Mouse (Mus musculus) adrenal gland, postnatal 10 days (tissue): Measurements from ENCODE around the gene Ubr1. TPM values are rescaled to one million over a fixed set of nuclear protein-coding genes. Genes with fewer than 3 reads are reported as not detected.
"Not testable (repeated sequence)": the region's sequence is repeated elsewhere in the genome, so short reads cannot be mapped to it uniquely, and the experiment has no call there.

Experiments used
- DNase-seq: peaks from one replicate; pipeline ENCODE4 v3.0.0; 2021; ENCODE audit warnings: mixed read lengths
- long read RNA-seq, 2 experiments: library from polyadenylated mRNA; stranded (forward); transcript quantifications; one replicate each; pipeline ENCODE4 v2.0.0; 2021
- total RNA-seq, 2 experiments: library from RNA; stranded (reverse); gene quantifications; 2 replicates each; pipeline ENCODE4 v1.2.3; 2021

The Ubr1 gene
- 10 to 100 TPM; 25.0 to 31.9 TPM for total RNA-seq
- long read RNA-seq, experiment 1, partial matches to known transcripts: 10 of 12 reads
- long read RNA-seq, experiment 1, other reads (novel, unspliced or antisense): 2 of 12 reads
- long read RNA-seq, experiment 2, partial matches to known transcripts: 2 of 6 reads
- long read RNA-seq, experiment 2, other reads (novel, unspliced or antisense): 4 of 6 reads

DNA sequence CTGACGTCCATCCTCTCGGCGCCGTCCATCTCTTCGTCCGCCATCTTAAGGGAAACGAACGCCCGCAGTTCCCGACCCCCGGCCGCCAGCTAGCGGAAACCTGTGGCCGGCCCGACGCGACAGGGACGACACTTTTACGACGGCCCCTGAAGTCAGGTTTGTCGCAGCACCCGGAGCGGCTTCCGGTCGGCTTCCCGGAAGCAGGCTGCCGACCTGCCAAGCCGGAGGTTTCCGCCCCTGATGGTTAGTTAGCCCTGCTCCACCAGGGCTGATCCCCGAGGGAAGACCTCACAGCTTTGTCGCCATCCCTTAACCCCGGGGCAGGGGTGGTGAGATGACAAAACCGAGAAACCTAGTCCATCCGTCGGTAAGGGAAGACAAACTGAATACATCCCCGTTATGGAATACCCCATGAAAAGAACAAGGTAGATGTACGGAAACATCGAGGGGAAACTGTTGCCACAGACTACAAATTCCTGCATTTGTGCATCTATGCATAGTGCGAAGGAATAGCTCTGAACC lies at the start of gene Ubr1:
Ubr1 (minus strand) TSS at position 157 of the 522 bp plus-strand sequence.
- peak; percentile 90 for DNase-seq

DNA sequence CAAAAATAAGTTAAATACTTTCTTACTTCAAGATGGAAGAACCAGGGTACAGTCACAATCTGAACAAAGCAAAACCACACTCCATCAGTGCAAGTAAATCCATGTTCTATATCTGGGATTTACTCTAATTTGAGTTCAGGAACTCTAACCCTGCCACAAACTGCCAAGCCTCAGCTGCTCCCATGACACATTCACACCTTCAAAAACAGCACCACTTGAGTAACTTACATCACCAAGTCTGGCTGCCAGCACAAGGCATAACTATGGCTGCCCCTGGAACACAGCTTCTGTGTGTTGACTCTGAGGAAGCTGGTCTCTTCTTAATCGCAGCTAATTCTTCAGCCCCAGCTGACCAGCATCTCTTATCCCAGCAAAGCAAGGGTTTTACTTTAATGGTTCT lies 46.6 kb upstream of the Ubr1 start:
- no peak for DNase-seq

DNA sequence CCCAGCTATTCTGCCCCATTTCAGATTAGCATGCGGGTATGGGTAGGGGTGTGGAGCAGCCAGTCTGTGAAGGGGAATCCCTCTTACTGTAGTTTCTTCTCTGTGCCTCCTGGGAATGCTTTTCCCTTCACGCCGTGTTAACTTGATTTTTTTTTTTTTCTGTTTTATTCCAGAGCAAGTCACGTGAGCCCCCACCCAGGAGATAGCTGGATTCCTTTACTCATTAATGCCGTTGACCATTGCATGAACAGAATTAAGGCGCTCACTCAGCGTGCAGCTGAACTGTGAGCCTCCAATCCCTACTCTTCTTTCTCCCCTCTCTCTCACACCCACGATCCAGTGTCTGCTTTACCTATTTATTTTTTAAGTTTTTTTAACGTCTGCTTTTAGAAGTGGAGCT lies 45.7 kb upstream of the Ubr1 start:
- DNase-seq: no peak

GRCm38 (mm10) chr2:121015507-121015906 lies 45.0 kb upstream of the Ubr1 start:
- DNase-seq: no peak

DNA sequence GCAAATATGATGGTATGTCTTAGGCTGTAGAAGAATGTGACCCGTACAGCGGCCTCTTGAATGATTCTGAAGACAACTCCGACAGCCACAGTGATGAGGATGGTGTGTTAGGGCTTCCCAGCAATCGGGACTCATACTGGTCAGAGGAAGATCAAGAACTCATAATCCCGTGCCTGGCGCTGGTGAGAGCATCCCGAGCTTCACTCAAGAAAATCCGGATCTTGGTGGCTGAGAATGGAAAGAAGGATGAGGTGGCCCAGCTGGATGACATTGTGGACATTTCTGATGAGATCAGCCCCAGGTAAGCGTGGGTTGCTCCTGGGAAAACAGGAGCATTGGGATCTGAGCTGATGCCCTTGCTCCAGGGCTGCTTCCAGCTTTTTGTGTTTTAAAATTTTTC lies 42.2 kb upstream of the Ubr1 start:
- DNase-seq: no peak

- DNase-seq: no peak
Observed at GRCm38 (mm10) chr2:121009071-121009677, 38.7 kb upstream of the Ubr1 start.

DNA sequence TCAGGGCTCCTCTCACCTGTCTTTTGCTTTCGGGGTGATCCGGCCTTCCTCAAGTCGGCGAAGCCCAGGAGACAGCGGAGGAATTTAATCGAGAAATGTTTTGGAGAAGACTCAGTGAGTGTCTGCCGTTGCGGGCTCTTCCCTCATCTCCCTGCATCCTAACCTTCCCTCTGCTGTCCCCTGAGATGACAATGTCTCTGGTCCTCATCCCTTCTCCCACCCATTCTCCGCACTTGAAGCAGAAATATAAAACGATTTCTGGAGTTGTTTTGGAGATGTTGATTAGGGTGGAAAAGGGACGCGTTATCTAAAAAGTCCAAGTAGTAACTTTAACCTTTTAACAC lies 38.1 kb upstream of the Ubr1 start:
- no peak for DNase-seq

- DNase-seq: peak; percentile 97
Observed at GRCm38 (mm10) chr2:121007925-121008663, 37.6 kb upstream of the Ubr1 start, which contains the start of gene Ccndbp1. Ccndbp1 (plus strand) TSS chr2:121008403.

GRCm38 (mm10) chr2:121006986-121007385 lies 36.5 kb upstream of the Ubr1 start:
- no peak for DNase-seq

GRCm38 (mm10) chr2:121004018-121004811 lies 33.7 kb upstream of the Ubr1 start:
- DNase-seq: no peak

- no peak for DNase-seq
Observed at GRCm38 (mm10) chr2:121003586-121003985, 33.1 kb upstream of the Ubr1 start.

DNA sequence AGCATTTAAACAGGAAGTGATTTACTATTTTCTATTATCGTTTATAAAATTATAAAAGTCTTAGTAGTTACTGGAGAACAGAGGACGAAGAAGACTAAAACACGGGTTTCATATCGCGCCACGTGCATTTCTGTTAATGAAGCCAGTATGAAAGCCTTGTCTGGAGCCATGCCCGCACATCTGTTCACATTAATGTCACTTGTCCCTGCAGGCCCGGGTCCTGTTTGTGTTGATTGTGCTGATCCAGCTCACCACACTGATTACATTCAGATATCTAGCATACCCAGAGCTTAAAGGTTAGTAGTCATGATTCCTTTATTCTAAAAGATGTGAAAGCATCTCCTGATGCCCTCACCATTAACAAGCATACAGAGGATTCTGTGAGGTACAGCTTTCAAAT lies 28.3 kb upstream of the Ubr1 start:
- no peak for DNase-seq

GRCm38 (mm10) chr2:120996607-120997006 lies 26.1 kb upstream of the Ubr1 start:
- not testable (repeated sequence) for DNase-seq

DNA sequence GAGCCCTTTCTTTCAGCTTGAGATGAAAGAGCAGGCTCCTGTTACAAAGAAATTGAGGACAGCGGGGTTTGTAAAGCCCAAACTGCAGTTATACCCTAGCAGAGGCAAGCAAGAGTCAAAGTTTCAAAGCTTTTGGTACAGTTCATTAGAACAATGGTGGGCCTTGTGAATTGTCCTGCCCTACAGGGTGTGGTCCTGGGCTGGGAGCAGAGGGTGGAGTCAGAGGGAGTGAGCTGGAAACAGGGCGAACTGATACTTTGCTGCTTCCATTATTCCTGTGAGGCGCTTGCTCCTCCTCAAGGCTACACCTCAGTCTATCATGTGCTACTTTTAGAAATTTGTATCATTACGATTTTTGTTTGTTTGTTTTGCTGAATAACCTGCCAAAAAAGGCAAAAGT lies 20.7 kb upstream of the Ubr1 start:
- no peak for DNase-seq

GRCm38 (mm10) chr2:120985241-120985640 lies 14.7 kb upstream of the Ubr1 start:
- DNase-seq: no peak

- DNase-seq: no peak
Observed at GRCm38 (mm10) chr2:120983611-120984010, 13.1 kb upstream of the Ubr1 start.

DNA sequence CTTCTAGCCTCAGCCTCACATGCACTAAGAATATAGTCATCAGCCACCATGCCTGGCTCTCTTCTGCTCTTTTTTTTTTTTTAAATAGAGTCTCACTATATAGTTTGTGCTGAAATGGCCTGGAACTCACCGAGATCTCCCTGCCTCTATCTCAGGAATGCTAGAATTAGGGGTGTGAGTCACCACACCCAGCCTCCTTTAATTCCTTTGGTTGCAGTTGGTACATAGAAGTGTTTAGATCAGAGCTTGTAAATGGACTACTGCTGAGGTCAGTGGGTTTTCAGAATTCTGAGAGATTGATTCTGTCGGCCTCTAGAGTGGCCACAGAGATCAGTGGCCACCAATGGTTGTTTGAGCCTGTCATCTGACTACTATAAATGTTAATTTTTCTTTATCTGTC lies 10.3 kb upstream of the Ubr1 start:
- DNase-seq: no peak

DNA sequence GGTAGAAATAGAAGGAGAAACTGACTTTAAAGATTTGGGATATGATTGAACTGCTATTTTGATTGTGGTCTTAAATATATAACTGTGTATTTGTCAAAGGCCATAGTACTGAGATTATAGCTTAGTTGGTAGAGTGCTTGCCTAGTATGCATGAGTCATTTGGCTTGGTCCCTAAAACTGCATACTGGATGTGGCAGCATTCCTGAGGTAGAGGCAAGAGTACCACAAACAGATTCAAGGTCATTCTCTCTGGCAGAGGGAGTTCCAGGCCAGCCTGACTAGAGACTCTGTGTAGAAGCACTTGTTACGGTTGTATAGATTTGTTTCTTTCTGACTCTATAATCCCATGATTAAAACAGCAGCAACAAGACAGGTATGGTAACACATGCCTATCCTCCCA lies 9.3 kb upstream of the Ubr1 start:
- no peak for DNase-seq

- DNase-seq: no peak
Observed at GRCm38 (mm10) chr2:120978693-120979037, 8.2 kb upstream of the Ubr1 start.

GRCm38 (mm10) chr2:120977926-120978692 lies 7.6 kb upstream of the Ubr1 start:
- no peak for DNase-seq

DNA sequence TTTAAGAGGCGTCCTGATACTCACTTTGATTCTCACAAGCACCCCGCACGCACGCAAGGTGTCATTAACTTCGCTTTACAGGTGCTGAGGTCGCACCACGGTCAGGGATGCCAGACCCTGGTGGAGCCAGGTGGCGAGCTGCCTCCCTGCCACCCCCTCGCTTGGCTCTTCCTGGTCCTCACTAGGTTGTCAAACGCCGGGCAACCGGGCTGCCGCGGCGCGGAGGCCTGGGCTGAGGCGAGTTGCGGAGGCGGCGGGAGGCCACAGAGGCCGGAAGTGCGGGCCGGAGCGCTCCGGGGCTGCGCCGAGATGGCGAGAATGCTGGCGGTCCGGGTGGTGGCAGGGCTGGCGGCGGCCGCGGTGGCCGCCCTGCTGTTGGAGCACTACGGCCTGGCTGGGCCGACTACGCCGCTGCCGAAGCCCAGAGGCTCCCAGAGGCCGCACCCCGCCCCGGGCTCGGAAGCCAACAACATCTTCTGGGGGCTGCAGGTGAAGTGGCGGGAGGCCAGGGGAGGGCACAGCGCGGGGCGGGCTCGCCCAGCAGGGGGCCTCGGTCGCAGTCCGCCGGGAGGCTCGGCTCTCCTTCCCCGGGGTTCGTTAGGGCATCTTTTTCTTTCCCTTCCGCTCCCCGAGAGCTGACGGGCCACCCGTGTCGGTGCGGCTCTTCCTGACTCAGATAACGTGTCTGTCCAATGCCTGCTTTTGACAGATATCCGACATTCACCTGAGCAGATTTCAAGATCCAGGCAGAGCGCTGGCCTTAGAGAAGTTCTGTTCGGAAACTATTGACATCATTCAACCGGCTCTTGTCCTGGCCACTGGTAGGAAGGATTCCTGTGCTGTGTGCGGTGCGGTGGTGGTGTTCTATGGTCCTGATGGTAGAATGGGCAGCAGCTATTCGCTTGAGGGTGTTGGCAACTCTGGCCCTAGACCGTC lies 6.7 kb upstream of the Ubr1 start, which contains the start of gene Tmem62:
Tmem62 (plus strand) TSS at position 28 of the 936 bp plus-strand sequence.
- peak; percentile 80 for DNase-seq
